Mouse (Mus musculus) midbrain, embryonic 16.5 days (tissue): ENCODE results near the gene Tcta. TPM values are rescaled to one million over a fixed set of nuclear protein-coding genes. Genes with fewer than 3 reads are reported as not detected.
A peak's percentile ranks its signal among the peaks of the same experiment; 100 is the strongest.

ENCODE experiments used
- ATAC-seq: fragments of 200-750 bp; cut with Nextera tagmentation; 2 replicates; pipeline ENCODE4 v1.8.0; 2017; ENCODE audit warnings: moderate TSS enrichment
- H3K27ac ChIP-seq: fragments of 300-500 bp; sonication (generic); 2 replicates; pipeline ENCODE4 v1.5.1; 2014; ENCODE audit warnings: mild to moderate bottlenecking, low read length, mixed read lengths
- H3K27me3 ChIP-seq: fragments of 300-500 bp; sonication (generic); 2 replicates; pipeline ENCODE4 v1.6.1; 2014; ENCODE audit warnings: low read depth, low read length, mixed read lengths; ENCODE audit not compliant: control insufficient read depth, insufficient read depth
- H3K36me3 ChIP-seq: fragments of 300-500 bp; sonication (generic); 2 replicates; pipeline ENCODE4 v1.6.1; 2014; ENCODE audit warnings: mild to moderate bottlenecking, low read length, moderate library complexity, mixed read lengths; ENCODE audit not compliant: control insufficient read depth, insufficient read depth
- H3K4me1 ChIP-seq: fragments of 300-500 bp; sonication (generic); 2 replicates; pipeline ENCODE4 v1.6.1; 2014; ENCODE audit warnings: mild to moderate bottlenecking, low read length, mixed read lengths; ENCODE audit not compliant: control insufficient read depth, insufficient read depth
- H3K4me2 ChIP-seq: fragments of 300-500 bp; sonication (generic); 2 replicates; pipeline ENCODE4 v1.6.1; 2014; ENCODE audit warnings: mild to moderate bottlenecking, low read length, mixed read lengths
- H3K4me3 ChIP-seq: fragments of 300-500 bp; sonication (generic); 2 replicates; pipeline ENCODE4 v1.5.1; 2014; ENCODE audit warnings: low read depth, mild to moderate bottlenecking, low read length, moderate library complexity, mixed read lengths
- H3K9ac ChIP-seq: fragments of 300-500 bp; sonication (generic); 2 replicates; pipeline ENCODE4 v1.6.1; 2014; ENCODE audit warnings: low read depth, low read length, mixed read lengths
- H3K9me3 ChIP-seq: fragments of 300-500 bp; sonication (generic); replicated peaks from 2 replicates; pipeline ENCODE4 v1.6.1; 2014; ENCODE audit warnings: mild to moderate bottlenecking, low read length, mixed read lengths; ENCODE audit not compliant: control insufficient read depth, poor library complexity, severe bottlenecking
- WGBS: fragments of 180-500 bp; shearing (Covaris S2); extraction: QIAGEN DNeasy Blood & Tissue Kit; methylation state at CpG from one replicate; pipeline ENCODE4 v1.1.7; 2014; 5-methylcytosine and 5-hydroxymethylcytosine counted together
- polyA plus RNA-seq: library from polyadenylated mRNA; unstranded; fragments of >200 nt; fragmentation: Nextera tagmentation; extraction: Ambion mirVana; gene quantifications from 2 replicates; pipeline ENCODE4 v1.2.1, GENCODE M21; 2015

Gene Tcta
- polyA plus RNA-seq, 1 experiment from 2014 or later = 47.9 TPM

DNA sequence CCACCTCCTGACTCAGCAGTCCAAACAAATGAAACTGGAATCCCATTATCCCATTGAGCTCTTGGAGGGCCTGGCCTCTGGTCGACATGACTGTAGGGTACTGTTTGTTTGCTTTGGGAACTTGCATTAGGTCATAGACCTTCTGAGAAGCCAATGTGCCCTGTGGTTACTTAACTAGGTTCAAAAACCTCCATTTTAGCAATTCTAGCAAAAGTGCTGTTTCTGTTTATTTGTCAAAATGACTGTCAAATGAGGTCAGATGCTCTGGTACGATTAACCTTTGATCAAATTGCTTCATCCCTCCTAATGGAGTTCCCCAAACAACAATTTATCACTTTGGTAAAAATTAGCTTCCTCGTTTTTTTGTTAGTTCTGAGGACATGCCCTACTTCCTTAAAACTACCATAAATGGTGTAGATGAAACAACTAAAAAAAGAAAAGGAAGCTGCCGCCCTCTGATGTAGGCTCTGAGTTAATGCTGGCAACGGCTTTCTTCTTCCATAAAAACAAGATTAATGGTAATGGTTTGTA lies 36.4 kb upstream of the Tcta start:
- H3K9ac ChIP-seq = no peak overlapping the region
- H3K9me3 ChIP-seq = no peaks in the 10 kb centered on the region
- 61% methylated on average over 5 of the region's 5 CpGs for WGBS
- H3K27ac ChIP-seq = no peak overlapping the region
- peaks cover 18% of the 10 kb centered on the region for H3K4me1 ChIP-seq
- no peak for ATAC-seq
- no peak overlapping the region for H3K4me3 ChIP-seq
- no peaks in the 10 kb centered on the region for H3K27me3 ChIP-seq
- no peak overlapping the region for H3K4me2 ChIP-seq
- H3K36me3 ChIP-seq = no peaks in the 10 kb centered on the region

- no peak for ATAC-seq
- Histone ChIP-seq H3K36me3 (no peaks in the 10 kb centered on the region), H3K27ac (no peak overlapping the region), H3K4me1 (peaks cover 16% of the 10 kb centered on the region), H3K9ac (no peak overlapping the region), H3K4me3 (no peak overlapping the region), H3K27me3 (no peaks in the 10 kb centered on the region), H3K4me2 (no peak overlapping the region), H3K9me3 (no peaks in the 10 kb centered on the region)
Observed at GRCm38 (mm10) chr9:108341801-108342200, 35.8 kb upstream of the Tcta start.

- H3K4me2 ChIP-seq = no peak overlapping the region
- H3K27ac ChIP-seq = no peak overlapping the region
- peaks cover 13% of the 10 kb centered on the region for H3K4me1 ChIP-seq
- 91% methylated on average over 5 of the region's 5 CpGs for WGBS
- H3K36me3 ChIP-seq = no peaks in the 10 kb centered on the region
- no peak overlapping the region for H3K9ac ChIP-seq
- no peak for ATAC-seq
- H3K27me3 ChIP-seq = no peaks in the 10 kb centered on the region
- H3K9me3 ChIP-seq = no peaks in the 10 kb centered on the region
- no peak overlapping the region for H3K4me3 ChIP-seq
Observed at GRCm38 (mm10) chr9:108341139-108341475, 35.1 kb upstream of the Tcta start.

- Histone ChIP-seq H3K9me3 (no peaks in the 10 kb centered on the region), H3K27ac (no peak overlapping the region), H3K27me3 (no peaks in the 10 kb centered on the region), H3K4me3 (peak overlapping the region; percentile 56), H3K4me2 (peak overlapping the region; percentile 62), H3K9ac (peak overlapping the region; percentile 76; the same call in 1 of the 2 replicates), H3K36me3 (no peaks in the 10 kb centered on the region), H3K4me1 (peaks cover 13% of the 10 kb centered on the region)
- 66% methylated on average over 10 of the region's 10 CpGs for WGBS
- no peak for ATAC-seq
Observed at GRCm38 (mm10) chr9:108340258-108341138, 34.5 kb upstream of the Tcta start.

DNA sequence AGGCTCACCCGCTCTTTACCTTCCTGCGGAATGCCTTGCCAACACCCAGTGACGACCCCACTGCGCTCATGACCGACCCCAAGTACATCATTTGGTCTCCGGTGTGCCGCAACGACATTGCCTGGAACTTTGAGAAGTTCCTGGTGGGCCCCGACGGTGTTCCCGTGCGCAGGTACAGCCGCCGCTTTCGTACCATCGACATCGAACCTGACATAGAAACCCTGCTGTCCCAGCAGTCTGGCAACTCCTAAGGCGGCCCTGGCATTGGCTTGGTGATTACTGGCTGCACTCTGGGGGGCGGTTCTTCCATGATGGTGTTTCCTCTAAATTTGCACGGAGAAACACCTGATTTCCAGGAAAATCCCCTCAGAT lies 33.9 kb upstream of the Tcta start:
- ATAC-seq = no peak
- Histone ChIP-seq H3K27me3 (no peaks in the 10 kb centered on the region), H3K4me2 (peak overlapping the region; percentile 62), H3K4me3 (peak overlapping the region; percentile 56), H3K9me3 (no peaks in the 10 kb centered on the region), H3K4me1 (peaks cover 13% of the 10 kb centered on the region), H3K36me3 (peaks cover 5% of the 10 kb centered on the region), H3K27ac (no peak overlapping the region), H3K9ac (peak overlapping the region; percentile 76)
- WGBS = 20% methylated on average over 20 of the region's 20 CpGs

DNA sequence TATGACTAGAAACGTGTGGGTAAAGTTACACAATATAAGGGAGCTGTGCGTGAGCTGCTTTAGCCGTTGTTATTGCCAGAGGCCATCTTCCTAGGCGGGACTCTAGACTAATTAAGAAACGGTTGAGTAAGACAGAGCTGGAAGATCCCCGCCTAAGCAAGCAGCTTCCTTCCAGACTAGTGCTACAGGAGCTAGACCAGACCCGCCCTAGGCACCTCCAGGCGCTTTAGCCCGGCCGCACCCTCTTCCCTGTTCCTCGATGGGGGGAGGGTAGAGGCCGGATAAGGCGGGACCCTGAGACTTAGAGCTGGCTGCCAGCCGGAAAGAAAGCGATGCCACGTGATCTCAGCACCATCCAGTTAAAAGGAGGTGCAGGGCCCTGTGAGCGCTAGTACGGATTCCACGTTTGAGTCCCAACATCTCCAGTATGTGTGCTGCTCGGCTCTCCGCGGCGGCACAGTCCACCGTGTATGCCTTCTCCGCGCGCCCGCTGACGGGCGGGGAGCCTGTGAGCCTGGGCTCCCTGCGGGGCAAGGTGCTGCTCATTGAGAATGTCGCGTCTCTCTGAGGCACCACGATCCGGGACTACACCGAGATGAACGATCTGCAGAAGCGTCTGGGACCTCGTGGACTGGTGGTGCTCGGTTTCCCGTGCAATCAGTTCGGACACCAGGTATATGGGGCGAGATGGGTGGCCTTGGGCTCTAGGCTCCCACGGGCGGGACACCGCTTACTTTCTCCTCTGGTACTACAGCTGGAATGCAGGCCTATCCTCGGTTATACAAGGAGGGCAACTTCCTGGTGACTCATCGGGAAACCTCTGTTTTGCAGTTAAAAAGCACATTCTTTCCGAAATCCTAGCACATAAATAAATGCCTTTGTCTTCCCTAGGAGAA lies 33.2 kb upstream of the Tcta start, which contains the start of gene Gpx1:
Gene Gpx1, plus strand, starts transcription at position 18 of the 896 bp plus-strand sequence.
- Histone ChIP-seq H3K4me2 (peak within 1 kb of the TSS; percentile 62), H3K9me3 (no peaks in the 10 kb centered on the region), H3K9ac (peak within 1 kb of the TSS; percentile 76), H3K4me1 (peaks cover 13% of the 10 kb centered on the region), H3K36me3 (peaks cover 12% of the 10 kb centered on the region), H3K27me3 (no peaks in the 10 kb centered on the region), H3K4me3 (peak within 1 kb of the TSS; percentile 56), H3K27ac (peak within 1 kb of the TSS; percentile 80)
- ATAC-seq = peak; percentile 97
- under 1% methylated on average over 49 of the region's 49 CpGs for WGBS

- Histone ChIP-seq H3K27ac (peak overlapping the region; percentile 80), H3K4me3 (peak overlapping the region; percentile 56), H3K4me1 (peaks cover 13% of the 10 kb centered on the region), H3K9ac (peak overlapping the region; percentile 76; the same call in 1 of the 2 replicates), H3K9me3 (no peaks in the 10 kb centered on the region), H3K27me3 (no peaks in the 10 kb centered on the region), H3K4me2 (peak overlapping the region; percentile 62), H3K36me3 (peaks cover 15% of the 10 kb centered on the region)
- peak; percentile 18; the same call in 1 of the 2 replicates for ATAC-seq
- WGBS = 35% methylated on average over 6 of the region's 6 CpGs
Observed at GRCm38 (mm10) chr9:108338551-108338885, 32.6 kb upstream of the Tcta start.

- Histone ChIP-seq H3K27me3 (no peaks in the 10 kb centered on the region), H3K9me3 (no peaks in the 10 kb centered on the region), H3K4me1 (peaks cover 13% of the 10 kb centered on the region), H3K9ac (no peak overlapping the region), H3K36me3 (peaks cover 18% of the 10 kb centered on the region), H3K27ac (peak overlapping the region; percentile 80; the same call in 1 of the 2 replicates), H3K4me2 (no peak overlapping the region), H3K4me3 (no peak overlapping the region)
- ATAC-seq = no peak
- 67% methylated on average over 10 of the region's 10 CpGs for WGBS
Observed at GRCm38 (mm10) chr9:108337848-108338550, 32.0 kb upstream of the Tcta start.
